Mouse (Mus musculus) retina, postnatal 1 day (tissue): ENCODE data around the gene Atl2.

Source experiments
- DNase-seq: peaks from one replicate; pipeline ENCODE4 v3.0.0-alpha.2; 2012

Atl2 gene

DNA sequence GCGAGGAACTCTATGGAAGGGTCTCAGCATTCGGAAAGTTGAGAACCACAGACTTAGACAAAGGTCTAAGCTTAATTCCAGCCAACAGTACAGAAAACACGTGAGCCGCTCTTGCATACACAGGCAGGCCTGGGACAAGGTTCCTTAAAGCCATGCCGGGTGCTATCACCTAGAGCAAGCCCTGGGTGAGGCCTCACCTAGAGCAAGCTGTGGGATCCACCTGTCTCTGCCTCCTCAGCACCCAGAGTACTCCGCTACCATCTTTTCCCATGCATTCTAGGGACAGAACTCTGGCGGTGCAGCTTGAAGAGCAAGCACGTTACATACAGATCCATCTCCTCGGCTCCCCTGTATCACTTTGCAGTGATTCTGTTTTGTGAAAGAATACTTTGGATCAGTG, 78.4 kb downstream of the Atl2 start:
- DNase-seq, result no peak

DNA sequence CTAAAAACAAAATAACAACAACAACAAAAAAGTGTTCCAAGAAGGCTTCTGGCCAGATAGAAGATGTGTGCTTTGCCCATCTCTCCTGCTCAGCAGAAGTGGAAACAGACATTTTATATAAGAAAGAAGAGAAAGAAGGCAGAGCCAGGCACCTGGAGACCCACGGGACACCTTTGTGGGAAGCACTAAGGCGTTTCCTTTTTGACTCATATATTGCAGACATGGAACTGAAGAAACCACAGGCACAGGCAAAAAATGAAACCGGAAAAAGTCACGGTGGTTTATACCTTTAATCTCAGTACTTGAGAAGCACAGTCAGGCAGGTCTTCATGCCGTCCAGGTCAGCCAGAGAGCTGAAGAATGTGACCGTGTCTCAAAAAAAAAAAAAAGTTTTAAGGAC, 79.0 kb downstream of the Atl2 start:
- no peak for DNase-seq

DNA sequence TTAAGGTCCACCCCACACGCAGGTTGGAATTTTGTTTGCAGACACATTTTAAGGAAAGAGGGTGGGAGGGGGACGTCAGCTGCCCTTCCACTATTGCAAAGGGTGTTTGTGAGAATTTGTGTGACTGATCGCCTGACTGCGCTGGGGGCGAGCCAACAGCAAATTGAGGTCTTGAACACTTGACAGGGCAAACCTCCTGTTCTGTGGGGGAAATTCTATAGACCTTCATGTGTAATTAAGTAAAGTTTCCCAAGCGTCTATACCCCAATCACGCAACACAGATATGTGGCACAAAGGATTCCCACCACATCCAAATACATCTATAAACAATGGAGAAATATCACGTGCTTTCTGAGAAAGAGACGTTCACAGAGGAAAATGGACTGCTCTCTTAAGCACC, 85.5 kb downstream of the Atl2 start:
- peak; percentile 92 for DNase-seq

DNA sequence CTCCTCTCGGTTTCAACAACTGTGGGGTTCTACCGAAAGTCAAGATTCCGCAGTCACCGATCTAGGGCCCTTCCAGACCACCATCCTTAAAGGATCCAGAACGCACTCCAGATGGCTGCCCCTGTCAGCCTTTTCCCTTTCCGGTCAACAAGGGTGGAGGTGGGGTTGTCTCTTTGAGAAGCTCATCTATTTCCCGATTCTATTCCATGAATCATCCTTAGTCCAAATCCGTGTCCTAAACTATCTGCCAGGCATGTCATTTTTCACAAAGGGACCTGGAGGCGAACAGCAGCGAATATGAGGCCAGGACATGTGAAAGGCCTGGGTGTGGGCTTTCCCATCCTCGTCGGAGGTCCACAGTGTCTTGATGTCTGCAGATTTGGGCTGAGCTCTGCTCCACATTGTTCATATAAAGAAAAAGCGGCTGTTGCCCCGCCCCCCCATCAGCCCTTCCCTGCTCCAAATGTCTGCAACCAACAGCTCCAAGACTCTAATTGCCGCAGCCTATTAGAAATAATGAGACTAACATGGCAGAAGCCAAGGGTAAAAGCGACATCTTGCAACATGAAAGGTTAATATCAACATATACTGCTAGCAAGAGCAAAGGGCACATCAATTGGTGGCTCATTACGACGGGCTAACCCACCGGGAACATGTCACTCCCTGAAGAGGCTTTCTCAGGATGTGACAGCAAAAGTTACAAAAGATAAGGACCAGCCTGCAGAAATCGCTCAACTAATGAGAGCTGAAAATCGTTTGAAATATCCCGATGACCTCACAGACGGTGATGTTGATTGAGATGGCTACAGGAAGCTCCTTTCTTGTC, 86.2 kb downstream of the Atl2 start:
- DNase-seq, result peak; percentile 90

DNA sequence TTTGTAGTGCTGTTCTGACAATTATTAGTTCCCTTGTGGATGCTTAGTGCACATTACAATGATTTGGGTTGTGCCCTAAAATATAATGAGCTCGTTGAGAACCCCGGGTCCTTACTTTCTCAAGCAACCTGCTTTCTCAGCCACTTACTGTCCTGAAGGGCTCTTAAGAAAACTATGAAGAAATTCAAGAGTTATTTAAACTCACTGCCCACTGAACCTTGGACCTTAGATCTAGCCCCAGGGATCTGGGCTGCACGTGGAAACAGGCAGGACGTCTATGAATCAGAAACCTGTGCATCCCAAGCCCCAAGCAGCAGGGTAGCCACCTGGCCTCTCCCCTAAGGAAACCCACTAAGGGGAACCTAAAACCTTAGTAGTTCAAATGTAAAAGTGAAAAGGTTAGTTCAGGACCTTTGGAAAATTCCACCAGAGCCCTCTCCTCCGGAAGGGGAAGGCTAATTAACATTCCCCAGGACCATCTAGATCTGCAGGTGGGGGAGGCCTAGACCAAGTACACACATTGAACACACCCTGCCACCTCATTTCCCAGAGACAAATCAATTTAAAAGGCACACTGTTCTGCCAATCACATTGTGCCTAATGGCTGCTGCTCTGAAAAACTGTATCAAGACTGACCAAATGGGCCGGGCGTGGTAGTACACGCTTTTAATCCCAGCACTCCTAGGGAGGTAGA, 88.5 kb downstream of the Atl2 start:
- DNase-seq, result no peak

DNA sequence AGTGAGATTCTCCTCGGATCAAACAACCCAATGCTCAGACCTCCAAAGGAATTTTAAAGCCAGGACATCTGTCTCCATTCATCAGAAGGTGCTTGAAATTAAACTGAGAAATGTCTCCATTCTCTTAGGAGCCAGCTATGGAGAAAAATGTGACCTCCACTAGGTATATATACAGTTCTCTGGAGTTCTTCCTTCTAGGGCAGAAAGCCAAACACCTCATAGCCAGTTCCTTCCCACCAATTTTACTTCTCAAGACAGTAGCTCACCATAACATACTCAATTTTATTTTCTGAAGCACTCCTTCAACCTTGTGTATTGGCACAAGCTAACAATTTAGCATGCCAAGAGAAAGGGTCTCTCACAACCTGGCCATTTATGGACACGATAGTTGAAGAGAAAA, 91.2 kb downstream of the Atl2 start:
- DNase-seq, result no peak

DNA sequence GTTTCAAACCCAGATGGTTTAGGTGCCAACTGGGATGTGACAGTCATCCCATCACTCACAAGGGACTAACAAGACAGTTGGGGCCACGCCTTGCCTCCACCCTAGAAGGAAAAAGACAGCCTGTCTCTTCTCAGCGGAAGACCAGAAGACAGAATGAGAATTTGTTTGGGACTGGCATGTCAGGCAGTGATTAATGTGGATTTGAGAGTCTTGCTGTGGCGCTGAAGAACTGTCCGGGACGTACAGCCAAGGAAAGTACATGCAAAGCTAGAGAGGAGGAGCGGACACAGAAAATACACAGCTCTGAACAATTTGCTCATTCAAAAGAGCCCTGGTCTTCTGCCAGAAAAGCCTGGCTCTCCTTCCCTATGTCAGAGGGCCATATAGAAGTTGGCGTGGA, 93.9 kb downstream of the Atl2 start:
- DNase-seq, result no peak

DNA sequence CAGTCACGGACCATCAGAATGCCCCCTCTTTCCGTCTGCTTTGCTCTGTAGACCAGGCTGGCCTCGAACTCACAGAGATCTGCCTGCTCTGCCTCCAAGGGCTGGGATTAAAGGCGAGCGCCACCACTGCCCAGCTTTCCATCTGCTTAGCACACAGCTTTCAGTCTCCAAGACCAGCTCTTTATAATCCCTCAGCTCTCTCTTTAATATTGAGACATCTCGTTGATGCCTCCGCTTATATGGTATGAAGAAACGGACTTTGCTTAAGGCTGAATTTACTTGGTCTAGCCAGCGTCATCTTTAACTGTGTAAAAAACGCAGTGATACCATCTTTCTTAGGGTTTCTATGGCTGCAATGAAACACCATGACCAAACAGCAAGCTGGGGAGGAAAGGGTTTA, 97.1 kb downstream of the Atl2 start:
- DNase-seq, result no peak
